Mouse (Mus musculus) cortical plate, adult 2 months (tissue): ENCODE data around the gene Prkce. TPM values are rescaled to one million over a fixed set of nuclear protein-coding genes. Genes with fewer than 3 reads are reported as not detected.
A peak's percentile ranks its signal among the peaks of the same experiment; 100 is the strongest.

Source experiments
- H3K27ac ChIP-seq: fragments of 200-500 bp; 2 replicates; pipeline ENCODE4 v1.5.1; 2012; ENCODE audit warnings: low read length, control low read depth, inconsistent platforms; ENCODE audit not compliant: insufficient read depth
- H3K4me1 ChIP-seq: fragments of 200-500 bp; 2 replicates; pipeline ENCODE4 v1.6.1; 2011; ENCODE audit warnings: low read length; ENCODE audit not compliant: control insufficient read depth, insufficient read depth
- H3K4me3 ChIP-seq: fragments of 200-500 bp; 2 replicates; pipeline ENCODE4 v1.5.1; 2011; ENCODE audit warnings: mild to moderate bottlenecking, low read length, control low read depth; ENCODE audit not compliant: insufficient read depth
- CTCF ChIP-seq: fragments of 200-500 bp; IDR thresholded peaks from 2 replicates; pipeline ENCODE4 v1.5.1; 2011; ENCODE audit warnings: mild to moderate bottlenecking, control low read depth, low read length; ENCODE audit not compliant: insufficient read depth; ENCODE audit errors: extremely low read depth
- POLR2A ChIP-seq: fragments of 200-500 bp; IDR thresholded peaks from 2 replicates; pipeline ENCODE4 v1.6.1; 2011; ENCODE audit warnings: mild to moderate bottlenecking, low read length, control low read depth; ENCODE audit not compliant: insufficient read depth; ENCODE audit errors: extremely low read depth
- polyA plus RNA-seq: library from polyadenylated mRNA; depleted of rRNA; stranded (reverse); fragments of >200 nt; gene quantifications from 2 replicates; pipeline ENCODE4 v1.2.3, GENCODE M21; 2012

Gene Prkce
- polyA plus RNA-seq, 1 experiment = 83.7 TPM

- H3K4me3 ChIP-seq = no peak overlapping the region
- peak overlapping the region; percentile 18; the same call in 1 of the 2 replicates for H3K27ac ChIP-seq
- no peak for TF ChIP-seq POLR2A
- no peak for TF ChIP-seq CTCF
- H3K4me1 ChIP-seq = peaks cover 14% of the 10 kb centered on the region
Observed at GRCm38 (mm10) chr17:86364349-86365075, 196.9 kb downstream of the Prkce start.

GRCm38 (mm10) chr17:86366919-86367318, 199.3 kb downstream of the Prkce start:
- Histone ChIP-seq H3K27ac (no peak overlapping the region), H3K4me3 (no peak overlapping the region), H3K4me1 (peaks cover 22% of the 10 kb centered on the region)
- TF ChIP-seq POLR2A = no peak
- TF ChIP-seq CTCF = no peak

DNA sequence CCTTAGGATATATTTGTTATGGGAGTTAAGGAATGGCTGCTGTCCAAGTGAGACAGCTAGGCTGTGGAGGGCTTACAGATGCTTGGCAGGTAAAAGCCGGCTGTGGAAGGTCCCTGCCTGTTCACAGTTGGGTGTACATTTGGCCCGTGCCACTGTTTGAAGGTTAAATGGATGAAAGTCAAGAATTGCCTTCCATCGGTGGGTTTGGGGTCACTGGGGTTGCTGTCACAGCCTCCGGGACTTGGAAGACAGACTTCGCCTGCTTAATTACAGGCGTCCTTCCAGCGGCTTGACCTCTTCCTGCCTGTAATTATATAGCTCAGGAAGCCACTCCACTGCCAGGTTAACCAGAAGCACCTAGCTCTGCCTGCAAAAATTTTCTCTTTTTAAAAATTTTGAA, 200.1 kb downstream of the Prkce start:
- TF ChIP-seq CTCF (no peak), POLR2A (no peak)
- Histone ChIP-seq H3K4me1 (peaks cover 22% of the 10 kb centered on the region), H3K27ac (no peak overlapping the region), H3K4me3 (no peak overlapping the region)

GRCm38 (mm10) chr17:86370106-86370742, 202.6 kb downstream of the Prkce start:
- Histone ChIP-seq H3K4me3 (no peak overlapping the region), H3K27ac (no peak overlapping the region), H3K4me1 (peaks cover 17% of the 10 kb centered on the region)
- TF ChIP-seq POLR2A = no peak
- no peak for TF ChIP-seq CTCF

DNA sequence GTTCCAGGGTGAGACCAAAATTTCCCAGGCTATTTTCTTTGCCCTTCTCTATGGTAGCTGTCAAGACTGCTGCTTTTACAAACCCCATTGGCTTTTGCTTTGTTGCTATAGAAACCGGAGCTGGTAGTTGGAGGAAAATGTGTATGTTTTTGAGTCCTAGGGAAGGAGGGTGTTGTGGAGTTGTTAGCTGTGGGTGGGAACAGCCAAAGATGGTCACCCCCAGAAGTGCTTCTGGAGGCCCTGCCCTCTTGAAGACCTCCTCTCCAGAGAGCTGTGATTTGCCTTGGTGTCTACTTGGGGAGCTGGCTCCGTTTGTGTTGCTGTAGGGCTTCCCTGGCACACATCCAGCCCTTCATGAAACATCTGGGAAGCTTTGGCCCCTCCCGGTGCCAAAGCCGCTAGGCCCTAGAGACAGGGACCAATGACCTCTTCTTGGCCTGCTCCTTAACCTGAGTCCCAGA, 203.5 kb downstream of the Prkce start:
- Histone ChIP-seq H3K27ac (peak overlapping the region; percentile 45), H3K4me3 (no peak overlapping the region), H3K4me1 (peaks cover 16% of the 10 kb centered on the region)
- TF ChIP-seq POLR2A (no peak), CTCF (no peak)

DNA sequence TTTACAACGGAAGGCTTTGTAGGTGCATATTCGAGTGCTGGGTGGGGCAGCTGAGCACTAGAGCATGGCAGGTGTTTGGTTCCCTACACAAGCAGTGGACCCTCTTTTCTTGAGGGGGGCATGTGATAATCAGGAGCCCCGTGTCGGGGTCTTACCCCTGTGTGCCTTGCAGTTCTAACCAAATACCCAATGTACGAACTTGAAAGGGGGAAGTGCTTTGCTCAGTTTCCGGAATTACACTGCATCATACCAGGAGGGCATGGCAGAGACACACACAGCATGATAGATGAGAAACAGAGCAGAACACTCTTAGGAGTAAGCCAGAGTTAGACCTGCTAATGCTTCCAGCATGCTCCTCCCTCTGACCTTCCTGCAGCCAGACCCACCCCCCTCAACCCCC, 208.8 kb downstream of the Prkce start:
- peaks cover 10% of the 10 kb centered on the region for H3K4me1 ChIP-seq
- H3K27ac ChIP-seq = no peak overlapping the region
- TF ChIP-seq CTCF = no peak
- TF ChIP-seq POLR2A = no peak
- H3K4me3 ChIP-seq = no peak overlapping the region

DNA sequence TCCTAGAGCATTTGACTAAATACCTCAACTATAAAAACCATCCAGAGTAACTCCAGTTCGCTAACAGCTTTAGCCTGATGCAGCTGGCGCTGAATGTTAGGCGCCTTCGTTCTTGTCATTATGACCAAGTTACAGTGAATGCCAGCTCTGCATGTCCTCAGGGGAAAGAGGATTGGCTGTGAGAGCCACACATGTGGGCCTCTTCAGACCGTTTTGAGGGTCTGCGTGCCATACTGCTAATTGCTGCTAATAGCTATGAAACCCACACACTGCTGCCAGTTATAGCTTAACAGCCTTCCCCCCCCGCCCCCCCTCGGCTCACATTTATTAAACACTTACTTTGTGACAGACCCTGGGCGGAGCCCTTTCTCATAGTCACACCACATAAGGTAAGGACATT, 210.3 kb downstream of the Prkce start:
- Histone ChIP-seq H3K4me3 (no peak overlapping the region), H3K4me1 (peaks cover 7% of the 10 kb centered on the region), H3K27ac (no peak overlapping the region)
- TF ChIP-seq POLR2A (no peak), CTCF (no peak)

GRCm38 (mm10) chr17:86378611-86379010, 211.0 kb downstream of the Prkce start:
- H3K4me1 ChIP-seq = peaks cover 7% of the 10 kb centered on the region
- no peak for TF ChIP-seq POLR2A
- no peak for TF ChIP-seq CTCF
- H3K27ac ChIP-seq = no peak overlapping the region
- H3K4me3 ChIP-seq = no peak overlapping the region

DNA sequence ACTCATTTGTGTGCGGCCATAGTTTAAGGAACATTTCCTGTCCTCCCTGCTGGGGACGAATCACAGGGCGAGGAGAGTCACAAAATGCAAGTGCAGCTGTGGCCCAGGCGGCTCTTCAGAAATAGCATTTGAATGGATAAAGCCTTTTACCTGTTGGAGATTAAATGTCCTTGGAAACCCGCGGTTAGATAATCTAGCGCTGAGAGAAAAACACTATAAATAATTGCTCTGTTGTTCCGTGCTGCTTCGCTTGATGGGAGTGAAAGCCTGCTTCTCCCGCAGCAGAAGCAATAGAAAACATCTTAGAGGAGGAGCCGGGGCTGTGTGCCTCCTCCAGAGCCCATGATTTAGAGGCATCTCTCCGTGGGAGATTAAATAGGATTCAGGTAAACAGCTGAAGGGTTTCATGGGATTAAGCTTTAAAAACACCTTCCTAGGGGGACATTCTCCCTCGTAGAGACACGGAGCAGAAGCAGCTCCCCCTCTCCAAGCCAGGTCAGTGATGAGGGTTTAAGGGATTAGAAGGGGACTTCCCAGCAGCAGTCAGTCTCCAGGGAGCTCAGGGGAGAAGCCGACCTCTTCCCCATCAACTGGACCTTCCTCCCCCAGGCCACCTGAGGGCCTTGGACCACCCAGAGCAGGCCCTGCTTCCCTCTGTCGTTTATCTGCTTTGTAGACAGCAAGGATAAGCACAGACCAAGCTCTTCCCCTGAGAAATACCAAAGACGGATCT, 212.0 kb downstream of the Prkce start:
- Histone ChIP-seq H3K4me1 (peaks cover 7% of the 10 kb centered on the region), H3K27ac (peak overlapping the region; percentile 87), H3K4me3 (no peak overlapping the region)
- TF ChIP-seq POLR2A (no peak), CTCF (0 out of 2 replicates have a peak, but pooled peaks have one; percentile 1)
